Mouse (Mus musculus): Measurements from ENCODE around the gene Pomgnt1. TPM values are rescaled to one million over a fixed set of nuclear protein-coding genes. Genes with fewer than 3 reads are reported as not detected.

The Pomgnt1 gene
- total RNA-seq, 1 experiment from 2014 or later: 15.9 TPM

Other genes starting within 250 kb of the Pomgnt1 start
- gene Kncn, start 239.4 kb upstream of the Pomgnt1 start, total RNA-seq (2017): not detected in 2 replicates
- not detected in 2 replicates for gene 6430628N08Rik, start 233.2 kb upstream of the Pomgnt1 start, total RNA-seq (2017)
- gene Dmbx1, start 183.9 kb upstream of the Pomgnt1 start, total RNA-seq (2017): not detected in 2 replicates
- 2.2 and 3.4 TPM in 2 replicates for gene Faah, start 105.9 kb upstream of the Pomgnt1 start, total RNA-seq (2017)
- 8.7 and 16.4 TPM in 2 replicates for gene Nsun4, start 70.0 kb upstream of the Pomgnt1 start, total RNA-seq (2017)
- gene Uqcrh, start 48.8 kb upstream of the Pomgnt1 start, total RNA-seq (2017): 353 and 354 TPM in 2 replicates
- gene Lrrc41, start 48.6 kb upstream of the Pomgnt1 start, total RNA-seq (2017): 14.4 and 22.4 TPM in 2 replicates
- gene Rad54l, start 150 bp upstream of the Pomgnt1 start, total RNA-seq (2017): 24.1 and 28.7 TPM in 2 replicates
- 0.09 and 0.15 TPM in 2 replicates for gene Lurap1, start 27.5 kb downstream of the Pomgnt1 start, total RNA-seq (2017)
- gene Tspan1, start 43.8 kb downstream of the Pomgnt1 start, total RNA-seq (2017): not detected in 2 replicates
- gene 1700042G07Rik, start 49.5 kb downstream of the Pomgnt1 start, total RNA-seq (2017): not detected in 2 replicates
- gene Gm49337, start 49.5 kb downstream of the Pomgnt1 start, total RNA-seq (2017): 0.41 and 0.63 TPM in 2 replicates
- gene Pik3r3, start 97.8 kb downstream of the Pomgnt1 start, total RNA-seq (2017): 0.05 and 0.14 TPM in 2 replicates